In the genomic region with DNA sequence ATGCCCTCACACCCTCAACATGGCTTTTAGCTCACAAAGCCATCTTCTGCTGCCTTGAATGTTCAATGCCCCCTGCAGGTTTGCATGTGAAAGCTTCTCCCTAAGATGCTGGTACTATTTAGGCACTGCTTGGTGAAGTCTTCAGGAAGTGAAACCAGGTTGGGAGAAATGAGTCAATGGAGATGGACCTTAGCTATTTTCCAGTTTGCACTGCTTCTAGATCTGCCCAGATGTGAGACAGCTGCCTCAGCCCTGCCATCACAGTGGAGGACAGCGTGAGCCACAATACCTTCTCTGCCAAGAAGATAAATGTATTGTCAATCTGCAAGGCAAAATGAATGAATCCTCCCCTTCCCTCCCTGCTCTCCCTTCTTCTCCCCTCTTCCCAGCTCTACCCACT, we compare ENCODE assay signal across 17 mouse cellular contexts.
DNase-seq lines count a peak whose midpoint lies in the region; ATAC-seq and TF ChIP-seq lines count a peak whose summit lies in the region.
"Had no signal": no experiment of that assay in that cellular context is flagged by ENCODE, and none has a peak within 500 bp of the region (broad histone marks: within the 10 kb centered on the region; RNA-seq: fewer than 3 reads in every experiment).

No protein-coding gene starts in this region.

- H3K27me3 ChIP-seq in embryonic facial prominence, embryonic 14.5 days (replicated peaks; ENCODE audit: control insufficient read depth, insufficient read depth, low read length) = no peaks in the 10 kb centered on the region
- H3K27me3 ChIP-seq in embryonic facial prominence, embryonic 10.5 days (replicated peaks; ENCODE audit: low read depth, poor library complexity, severe bottlenecking) = no peaks in the 10 kb centered on the region
- no peaks in the 10 kb centered on the region for H3K27me3 ChIP-seq in kidney, embryonic 14.5 days (ENCODE audit: control insufficient read depth, insufficient read depth, low read length)
- no peaks in the 10 kb centered on the region for H3K27me3 ChIP-seq in midbrain, postnatal 0 days (ENCODE audit: insufficient read depth, low read length)
- H3K27me3 ChIP-seq in midbrain, embryonic 14.5 days (ENCODE audit: control insufficient read depth, insufficient read depth, low read length) = no peaks in the 10 kb centered on the region
- H3K27me3 ChIP-seq in stomach, postnatal 0 days (ENCODE audit: control insufficient read depth, insufficient read depth, low read length) = no peaks in the 10 kb centered on the region
- H3K27me3 ChIP-seq in hindbrain, embryonic 11.5 days (ENCODE audit: control insufficient read depth, insufficient read depth, low read length) = no peaks in the 10 kb centered on the region
- H3K27me3 ChIP-seq: embryonic facial prominence, embryonic 13.5 days; liver, embryonic 15.5 days had no signal

- H3K4me1 ChIP-seq in embryonic facial prominence, embryonic 14.5 days (ENCODE audit: control insufficient read depth, insufficient read depth, low read length) = peaks cover 8% of the 10 kb centered on the region; the same call in 1 of the 2 replicates
- peaks cover 6% of the 10 kb centered on the region; the same call in 1 of the 2 replicates for H3K4me1 ChIP-seq in embryonic facial prominence, embryonic 10.5 days
- H3K4me1 ChIP-seq in kidney, embryonic 14.5 days (ENCODE audit: control insufficient read depth, insufficient read depth, low read length) = peaks cover 18% of the 10 kb centered on the region
- peaks cover 5% of the 10 kb centered on the region; the same call in 1 of the 2 replicates for H3K4me1 ChIP-seq in midbrain, postnatal 0 days (ENCODE audit: insufficient read depth, low read length)
- H3K4me1 ChIP-seq in midbrain, embryonic 14.5 days (ENCODE audit: control insufficient read depth, insufficient read depth, low read length) = no peaks in the 10 kb centered on the region
- H3K4me1 ChIP-seq in stomach, postnatal 0 days (replicated peaks; ENCODE audit: control insufficient read depth, insufficient read depth) = no peaks in the 10 kb centered on the region
- H3K4me1 ChIP-seq in hindbrain, embryonic 11.5 days (replicated peaks; ENCODE audit: control insufficient read depth, insufficient read depth, low read length) = no peaks in the 10 kb centered on the region
- H3K4me1 ChIP-seq: liver, embryonic 15.5 days had no signal

- no peak overlapping the region for H3K4me2 ChIP-seq in embryonic facial prominence, embryonic 14.5 days (ENCODE audit: low read depth, low read length)
- no peak overlapping the region for H3K4me2 ChIP-seq in kidney, embryonic 14.5 days (replicated peaks; ENCODE audit: low read depth, low read length)
- H3K4me2 ChIP-seq in midbrain, postnatal 0 days (ENCODE audit: low read depth, low read length, poor library complexity, severe bottlenecking) = no peak overlapping the region
- no peak overlapping the region for H3K4me2 ChIP-seq in midbrain, embryonic 14.5 days (ENCODE audit: low read length)
- no peak overlapping the region for H3K4me2 ChIP-seq in stomach, postnatal 0 days (replicated peaks; ENCODE audit: low read depth)
- H3K4me2 ChIP-seq in hindbrain, embryonic 11.5 days (replicated peaks; ENCODE audit: low read depth, low read length) = no peak overlapping the region
- H3K4me2 ChIP-seq: embryonic facial prominence, embryonic 13.5 days; liver, embryonic 15.5 days; midbrain, embryonic 11.5 days had no signal

- ATAC-seq in embryonic facial prominence, embryonic 14.5 days (ENCODE audit: low read depth) = no peak
- no peak for ATAC-seq in kidney, embryonic 14.5 days (ENCODE audit: low FRiP score, low TSS enrichment)
- no peak for ATAC-seq in midbrain, postnatal 0 days (ENCODE audit: low FRiP score)
- no peak for ATAC-seq in midbrain, embryonic 14.5 days (ENCODE audit: low FRiP score, low TSS enrichment)
- no peak for ATAC-seq in stomach, postnatal 0 days (ENCODE audit: low FRiP score, low TSS enrichment)
- no peak for ATAC-seq in hindbrain, embryonic 11.5 days (ENCODE audit: low FRiP score)
- ATAC-seq: forebrain, embryonic 14.5 days; hindbrain, postnatal 0 days had no signal

- H3K36me3 ChIP-seq in embryonic facial prominence, embryonic 14.5 days (ENCODE audit: control insufficient read depth, insufficient read depth, low read length) = no peaks in the 10 kb centered on the region
- no peaks in the 10 kb centered on the region for H3K36me3 ChIP-seq in embryonic facial prominence, embryonic 10.5 days (replicated peaks)
- H3K36me3 ChIP-seq in kidney, embryonic 14.5 days (ENCODE audit: control insufficient read depth, insufficient read depth, low read length) = no peaks in the 10 kb centered on the region
- no peaks in the 10 kb centered on the region for H3K36me3 ChIP-seq in midbrain, postnatal 0 days (ENCODE audit: insufficient read depth, low read length)
- no peaks in the 10 kb centered on the region for H3K36me3 ChIP-seq in midbrain, embryonic 14.5 days (ENCODE audit: control insufficient read depth, insufficient read depth, low read length)
- no peaks in the 10 kb centered on the region for H3K36me3 ChIP-seq in stomach, postnatal 0 days (ENCODE audit: control insufficient read depth, insufficient read depth, low read length)
- no peaks in the 10 kb centered on the region for H3K36me3 ChIP-seq in hindbrain, embryonic 11.5 days (ENCODE audit: control insufficient read depth, insufficient read depth, low read length)
- H3K36me3 ChIP-seq: liver, embryonic 15.5 days had no signal

- peak; percentile 8; the same call in 1 of the 2 replicates for TF ChIP-seq CTCF in midbrain, postnatal 0 days (IDR thresholded peaks at IDR 0.05)
- peak; percentile 40 for TF ChIP-seq CTCF in stomach, postnatal 0 days (IDR thresholded peaks at IDR 0.05; ENCODE audit: low read depth)

- no peak overlapping the region for H3K9ac ChIP-seq in embryonic facial prominence, embryonic 14.5 days (ENCODE audit: low read depth, low read length)
- H3K9ac ChIP-seq in kidney, embryonic 14.5 days (ENCODE audit: low read depth, low read length) = no peak overlapping the region
- no peak overlapping the region for H3K9ac ChIP-seq in midbrain, postnatal 0 days (replicated peaks; ENCODE audit: low read length, poor library complexity, severe bottlenecking)
- no peak overlapping the region for H3K9ac ChIP-seq in midbrain, embryonic 14.5 days (replicated peaks; ENCODE audit: low read length)
- H3K9ac ChIP-seq in stomach, postnatal 0 days (ENCODE audit: low read length) = no peak overlapping the region
- H3K9ac ChIP-seq in hindbrain, embryonic 11.5 days (ENCODE audit: low read depth, low read length) = no peak overlapping the region
- H3K9ac ChIP-seq: embryonic facial prominence, embryonic 13.5 days; liver, embryonic 15.5 days had no signal

- 64% methylated on average over 1 of the region's 1 CpGs for WGBS in embryonic facial prominence, embryonic 14.5 days
- WGBS in embryonic facial prominence, embryonic 10.5 days = 87% methylated on average over 1 of the region's 1 CpGs
- WGBS in kidney, embryonic 14.5 days = 57% methylated on average over 1 of the region's 1 CpGs
- 88% methylated on average over 1 of the region's 1 CpGs for WGBS in midbrain, postnatal 0 days
- 88% methylated on average over 1 of the region's 1 CpGs for WGBS in midbrain, embryonic 14.5 days
- WGBS in stomach, postnatal 0 days = 76% methylated on average over 1 of the region's 1 CpGs
- WGBS in hindbrain, embryonic 11.5 days = 80% methylated on average over 1 of the region's 1 CpGs

- H3K27ac ChIP-seq in embryonic facial prominence, embryonic 14.5 days (replicated peaks; ENCODE audit: low read depth, low read length) = peak overlapping the region; percentile 59; the same call in 1 of the 2 replicates
- no peak overlapping the region for H3K27ac ChIP-seq in embryonic facial prominence, embryonic 10.5 days (replicated peaks)
- peak overlapping the region; percentile 59; the same call in 1 of the 2 replicates for H3K27ac ChIP-seq in kidney, embryonic 14.5 days (ENCODE audit: low read depth, low read length)
- H3K27ac ChIP-seq in midbrain, postnatal 0 days (ENCODE audit: low read depth, low read length) = no peak overlapping the region
- H3K27ac ChIP-seq in midbrain, embryonic 14.5 days (replicated peaks; ENCODE audit: low read depth, low read length) = no peak overlapping the region
- no peak overlapping the region for H3K27ac ChIP-seq in stomach, postnatal 0 days (replicated peaks)
- no peak overlapping the region for H3K27ac ChIP-seq in hindbrain, embryonic 11.5 days (ENCODE audit: low read depth, low read length)
- H3K27ac ChIP-seq: hindbrain, postnatal 0 days; liver, embryonic 15.5 days had no signal

- H3K4me3 ChIP-seq in embryonic facial prominence, embryonic 14.5 days (ENCODE audit: low read depth, low read length) = no peak overlapping the region
- H3K4me3 ChIP-seq in embryonic facial prominence, embryonic 10.5 days = no peak overlapping the region
- H3K4me3 ChIP-seq in kidney, embryonic 14.5 days (ENCODE audit: low read length) = no peak overlapping the region
- H3K4me3 ChIP-seq in midbrain, postnatal 0 days (ENCODE audit: low read depth, low read length) = no peak overlapping the region
- H3K4me3 ChIP-seq in midbrain, embryonic 14.5 days (replicated peaks; ENCODE audit: low read depth, low read length) = no peak overlapping the region
- H3K4me3 ChIP-seq in stomach, postnatal 0 days (ENCODE audit: low read depth, low read length) = no peak overlapping the region
- no peak overlapping the region for H3K4me3 ChIP-seq in hindbrain, embryonic 11.5 days (ENCODE audit: low read depth, low read length)
- H3K4me3 ChIP-seq: embryonic facial prominence, embryonic 13.5 days; liver, embryonic 15.5 days had no signal

- DNase-seq in embryonic facial prominence, embryonic 14.5 days (ENCODE audit: low spot score) = no peak
- DNase-seq in embryonic facial prominence, embryonic 10.5 days (ENCODE audit: low spot score) = no peak
- no peak for DNase-seq in kidney, adult 9 months
- DNase-seq in midbrain, postnatal 0 days (ENCODE audit: low spot score) = no peak
- no peak for DNase-seq in midbrain, embryonic 14.5 days
- DNase-seq in stomach, postnatal 0 days (ENCODE audit: low spot score) = no peak
- DNase-seq in hindbrain, embryonic 11.5 days (ENCODE audit: low spot score) = no peak
- DNase-seq: adrenal gland, adult 8-10 months; cerebellum, postnatal 25 days; gastrocnemius, postnatal 25 days; thymus, adult 2 months had no signal

- no peak for TF ChIP-seq EP300 in stomach, postnatal 0 days (optimal IDR thresholded peaks at IDR 0.05)

- H3K9me3 ChIP-seq in embryonic facial prominence, embryonic 14.5 days (ENCODE audit: control insufficient read depth, low read length) = no peaks in the 10 kb centered on the region
- H3K9me3 ChIP-seq in embryonic facial prominence, embryonic 10.5 days = no peaks in the 10 kb centered on the region
- H3K9me3 ChIP-seq in kidney, embryonic 14.5 days (ENCODE audit: control insufficient read depth, low read length) = no peaks in the 10 kb centered on the region
- H3K9me3 ChIP-seq in midbrain, postnatal 0 days (ENCODE audit: low read length) = no peaks in the 10 kb centered on the region
- no peaks in the 10 kb centered on the region for H3K9me3 ChIP-seq in midbrain, embryonic 14.5 days (ENCODE audit: control insufficient read depth, low read length)
- no peaks in the 10 kb centered on the region for H3K9me3 ChIP-seq in stomach, postnatal 0 days (ENCODE audit: control insufficient read depth, low read length)
- H3K9me3 ChIP-seq in hindbrain, embryonic 11.5 days (ENCODE audit: control insufficient read depth, low read length) = no peaks in the 10 kb centered on the region
- H3K9me3 ChIP-seq: embryonic facial prominence, embryonic 13.5 days; liver, embryonic 15.5 days had no signal

Comparison
In these comparisons a context has a peak if more than half of its experiments do, and no peak if none do; other contexts are left out.
1. H3K27ac ChIP-seq: peak in embryonic facial prominence, embryonic 14.5 days (single experiment) and kidney, embryonic 14.5 days (single experiment); none in embryonic facial prominence, embryonic 10.5 days (single experiment), midbrain, postnatal 0 days (single experiment), midbrain, embryonic 14.5 days (single experiment), stomach, postnatal 0 days (single experiment) and hindbrain, embryonic 11.5 days (single experiment).